Mouse (Mus musculus) thymus, adult 2 months (tissue): ENCODE measurements around the gene Ttc7. TPM values are rescaled to one million over a fixed set of nuclear protein-coding genes. Genes with fewer than 3 reads are reported as not detected.

Source experiments
- DNase-seq: peaks from one replicate; pipeline ENCODE4 v3.0.0; 2021
- H3K27ac ChIP-seq: fragments of 200-500 bp; 2 replicates; pipeline ENCODE4 v1.5.1; 2012; ENCODE audit warnings: low read length, control low read depth; ENCODE audit not compliant: control insufficient read depth, insufficient read depth
- H3K27me3 ChIP-seq: fragments of 200-500 bp; 2 replicates; pipeline ENCODE4 v1.6.1; 2012; ENCODE audit warnings: mild to moderate bottlenecking, low read length, moderate library complexity, mixed read lengths; ENCODE audit not compliant: control insufficient read depth, insufficient read depth
- H3K36me3 ChIP-seq: fragments of 200-500 bp; 2 replicates; pipeline ENCODE4 v1.6.1; 2012; ENCODE audit warnings: mild to moderate bottlenecking, low read length, moderate library complexity; ENCODE audit not compliant: control insufficient read depth, insufficient read depth
- H3K4me1 ChIP-seq: fragments of 200-500 bp; replicated peaks from 2 replicates; pipeline ENCODE4 v1.6.1; 2012; ENCODE audit warnings: low read length; ENCODE audit not compliant: control insufficient read depth, insufficient read depth
- H3K4me3 ChIP-seq: fragments of 200-500 bp; 2 replicates; pipeline ENCODE4 v1.5.1; 2012; ENCODE audit warnings: mild to moderate bottlenecking, low read length, control low read depth, moderate library complexity; ENCODE audit not compliant: control insufficient read depth, insufficient read depth
- CTCF ChIP-seq: fragments of 200-500 bp; IDR thresholded peaks from 2 replicates; pipeline ENCODE4 v1.5.1; 2012; ENCODE audit warnings: mild to moderate bottlenecking, control low read depth, low read length, moderate library complexity, borderline replicate concordance; ENCODE audit not compliant: control insufficient read depth, poor library complexity, insufficient read depth; ENCODE audit errors: extremely low read depth
- POLR2A ChIP-seq: fragments of 200-500 bp; IDR thresholded peaks from 2 replicates; pipeline ENCODE4 v1.6.1; 2012; ENCODE audit warnings: mild to moderate bottlenecking, low read length, control low read depth, moderate library complexity; ENCODE audit not compliant: control insufficient read depth, poor library complexity, insufficient read depth; ENCODE audit errors: extremely low read depth
- WGBS: fragments of 180-500 bp; shearing (Covaris S2); methylation state at CpG from one replicate; pipeline ENCODE4 v1.1.7; 2018; 5-methylcytosine and 5-hydroxymethylcytosine counted together
- polyA plus RNA-seq: library from polyadenylated mRNA; depleted of rRNA; stranded (reverse); fragments of >200 nt; gene quantifications from 2 replicates; pipeline ENCODE4 v1.2.3, GENCODE M21; 2012

The Ttc7 gene
- polyA plus RNA-seq, 1 experiment, result 93.6 TPM

- no peak for DNase-seq
- Histone ChIP-seq H3K4me1 (peaks cover 38% of the 10 kb centered on the region), H3K27ac (no peak overlapping the region; the same call in 1 of the 2 replicates), H3K4me3 (no peak overlapping the region), H3K36me3 (peaks cover 3% of the 10 kb centered on the region; the same call in 1 of the 2 replicates), H3K27me3 (no peaks in the 10 kb centered on the region)
- 38% methylated on average over 13 of the region's 13 CpGs for WGBS
- TF ChIP-seq POLR2A (no peak), CTCF (no peak)
Measured at GRCm38 (mm10) chr17:87302014-87302794, 19.5 kb downstream of the Ttc7 start.

DNA sequence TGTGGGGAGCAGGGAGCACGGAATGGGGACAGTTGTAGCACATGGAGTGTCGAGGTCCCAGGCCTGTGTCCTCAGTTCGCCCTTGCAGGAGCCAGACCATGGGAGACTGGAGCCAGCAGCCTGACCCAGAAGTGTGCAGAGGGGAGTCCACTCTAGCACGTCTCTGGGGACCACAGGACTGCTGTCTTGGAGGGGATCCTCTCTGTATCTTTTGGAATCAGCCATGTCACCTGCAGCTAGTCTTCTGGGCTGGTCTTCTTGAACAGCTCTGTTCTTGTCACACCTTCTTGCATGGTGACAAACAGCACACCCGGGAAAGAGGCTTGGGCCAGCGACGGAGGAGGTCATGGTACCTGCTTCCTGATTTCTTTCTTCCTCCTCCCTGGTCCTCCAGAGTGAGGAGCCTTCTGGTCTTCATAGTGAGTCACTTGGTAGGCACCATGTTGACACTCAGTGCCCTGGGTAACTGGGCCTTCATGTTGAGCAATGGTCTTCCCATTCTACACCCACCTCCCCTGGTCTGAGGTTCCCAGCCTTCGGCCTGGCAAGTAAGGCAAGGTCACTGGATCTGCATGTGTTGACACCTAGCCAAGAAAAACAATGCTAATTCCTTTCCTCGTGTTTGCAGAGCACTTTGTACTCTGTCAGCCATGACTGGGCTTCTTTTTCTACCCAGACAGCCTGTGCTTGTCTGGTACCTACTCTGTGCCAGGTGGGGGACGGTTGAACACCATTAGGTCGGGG lies 21.6 kb downstream of the Ttc7 start:
- TF ChIP-seq POLR2A (no peak), CTCF (no peak)
- Histone ChIP-seq H3K4me3 (no peak overlapping the region), H3K36me3 (peaks cover 11% of the 10 kb centered on the region), H3K4me1 (peaks cover 23% of the 10 kb centered on the region), H3K27ac (no peak overlapping the region), H3K27me3 (no peaks in the 10 kb centered on the region)
- no peak for DNase-seq
- 93% methylated on average over 11 of the region's 11 CpGs for WGBS

GRCm38 (mm10) chr17:87305065-87305464 lies 22.4 kb downstream of the Ttc7 start:
- Histone ChIP-seq H3K27ac (no peak overlapping the region), H3K4me1 (peaks cover 18% of the 10 kb centered on the region), H3K36me3 (peaks cover 16% of the 10 kb centered on the region), H3K27me3 (no peaks in the 10 kb centered on the region), H3K4me3 (no peak overlapping the region)
- WGBS, result 93% methylated on average over 8 of the region's 8 CpGs
- TF ChIP-seq CTCF, result no peak
- TF ChIP-seq POLR2A, result no peak
- DNase-seq, result no peak

DNA sequence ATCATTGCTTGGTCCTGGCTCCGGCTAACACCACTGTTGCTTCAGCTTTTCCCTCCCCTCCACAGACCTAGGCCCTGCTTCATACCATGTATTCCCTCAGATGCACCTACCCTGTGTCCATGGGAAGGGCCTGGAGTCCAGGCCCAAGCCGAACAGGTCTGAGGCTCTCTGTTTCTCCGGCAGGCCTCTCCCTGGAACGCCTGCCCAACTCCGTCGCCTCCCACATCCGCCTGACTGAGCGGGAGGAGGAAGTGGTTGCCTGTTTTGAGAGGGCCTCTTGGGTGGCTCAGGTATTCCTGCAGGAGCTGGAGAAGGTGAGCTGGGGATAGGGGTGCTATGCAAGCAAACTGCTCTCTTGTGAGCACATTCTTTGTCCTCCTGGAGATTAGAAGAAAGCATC lies 24.1 kb downstream of the Ttc7 start:
- no peaks in the 10 kb centered on the region for H3K27me3 ChIP-seq
- H3K27ac ChIP-seq, result no peak overlapping the region
- TF ChIP-seq POLR2A, result no peak
- TF ChIP-seq CTCF, result no peak
- DNase-seq, result peak; percentile 34
- H3K4me3 ChIP-seq, result peak overlapping the region; percentile 0; the same call in 1 of the 2 replicates
- 73% methylated on average over 8 of the region's 8 CpGs for WGBS
- H3K36me3 ChIP-seq, result peaks cover 20% of the 10 kb centered on the region
- peaks cover 18% of the 10 kb centered on the region for H3K4me1 ChIP-seq

DNA sequence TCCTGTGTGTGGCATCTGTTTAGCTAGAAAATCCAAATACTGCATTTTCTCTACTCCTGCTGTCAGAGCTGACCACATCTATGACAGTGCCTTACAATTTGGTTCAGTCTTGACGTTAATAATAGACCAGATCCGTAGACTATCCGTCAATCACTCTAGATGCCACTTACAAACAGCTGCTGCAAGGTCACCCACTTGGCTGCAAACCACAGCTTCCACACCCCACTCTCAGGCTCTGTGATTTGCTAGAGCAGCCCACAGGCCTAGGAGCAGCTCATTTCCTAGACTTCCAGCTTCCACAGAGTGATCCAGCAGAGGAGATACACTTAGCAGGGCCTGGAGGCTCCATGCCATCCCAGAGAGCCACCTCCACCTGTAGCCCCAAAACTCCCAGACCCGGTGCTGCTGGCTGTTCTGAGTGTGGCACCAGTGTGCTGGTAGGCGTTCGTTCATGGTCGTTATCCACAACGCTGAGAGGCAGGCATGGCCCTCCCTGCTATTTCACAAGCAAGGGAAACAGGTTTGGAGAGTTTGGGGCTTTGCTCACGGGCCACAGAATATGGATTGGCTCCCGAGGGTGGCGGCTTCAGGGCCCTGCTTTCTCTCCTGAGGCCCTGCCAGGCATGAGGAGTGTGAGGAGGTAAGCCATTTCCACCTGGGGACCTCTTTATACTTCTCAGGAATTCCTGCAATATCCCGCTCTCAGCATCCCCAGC lies 26.5 kb downstream of the Ttc7 start:
- no peak overlapping the region for H3K4me3 ChIP-seq
- peaks cover 23% of the 10 kb centered on the region for H3K36me3 ChIP-seq
- H3K4me1 ChIP-seq, result peaks cover 8% of the 10 kb centered on the region
- H3K27ac ChIP-seq, result no peak overlapping the region
- TF ChIP-seq CTCF (no peak), POLR2A (no peak)
- H3K27me3 ChIP-seq, result no peaks in the 10 kb centered on the region
- WGBS, result 95% methylated on average over 12 of the region's 12 CpGs
- no peak for DNase-seq

GRCm38 (mm10) chr17:87310497-87310896 lies 27.8 kb downstream of the Ttc7 start:
- 97% methylated on average over 7 of the region's 7 CpGs for WGBS
- Histone ChIP-seq H3K4me3 (no peak overlapping the region), H3K27me3 (no peaks in the 10 kb centered on the region), H3K36me3 (peaks cover 23% of the 10 kb centered on the region), H3K4me1 (peaks cover 12% of the 10 kb centered on the region), H3K27ac (no peak overlapping the region)
- TF ChIP-seq CTCF (no peak), POLR2A (no peak)
- no peak for DNase-seq
